Mouse (Mus musculus) gastrocnemius, postnatal 14 days (tissue): ENCODE measurements around the gene Rab15. TPM values are rescaled to one million over a fixed set of nuclear protein-coding genes. Genes with fewer than 3 reads are reported as not detected.

ENCODE experiments used
- DNase-seq: peaks from one replicate; pipeline ENCODE4 v3.0.0; 2021; ENCODE audit warnings: mixed read lengths
- intact Hi-C: fragments of 180-260 bp; cut with DNase I; formaldehyde crosslinking; loops from one replicate; pipeline ENCODE4 v1.15.1; 2025; ENCODE audit warnings: low total_unique reads
- total RNA-seq, 2 experiments: library from RNA; stranded (reverse); gene quantifications; 2 replicates each; pipeline ENCODE4 v1.2.3; 2021

The Rab15 gene
- total RNA-seq, 2 experiments from 2014 or later: 6.9 to 10.4 TPM

DNA sequence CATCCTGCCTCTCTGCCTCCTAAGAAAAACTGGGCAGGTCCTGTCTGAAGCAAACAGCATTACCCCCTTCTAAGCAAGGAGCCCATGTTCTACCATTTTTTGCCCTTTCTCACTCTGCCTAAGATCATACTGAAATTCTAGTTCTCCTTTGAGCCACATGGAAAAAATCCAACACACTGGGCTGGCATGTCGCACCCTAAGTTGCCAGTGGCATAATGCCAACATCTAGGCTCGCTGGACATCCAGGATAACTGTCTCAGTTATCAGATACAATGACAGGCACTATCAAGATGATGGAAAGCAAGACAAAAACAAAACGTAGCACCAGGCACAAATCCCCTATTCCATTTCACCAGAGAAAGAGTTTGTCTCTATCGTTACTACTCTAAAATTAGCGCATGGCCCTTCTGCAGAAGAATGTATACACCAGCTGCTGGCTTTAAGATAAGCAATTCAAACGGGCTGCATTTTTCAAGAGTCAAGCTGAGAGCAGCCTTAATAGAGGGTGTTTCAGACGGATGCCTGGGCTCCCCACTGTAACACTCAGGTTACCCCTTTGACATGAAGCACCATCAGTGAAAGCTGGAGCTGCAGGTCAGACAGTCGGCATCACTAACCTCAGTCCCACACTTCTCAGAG is 32.1 kb downstream of the Rab15 start:
- intact Hi-C loops: no loop called here
- no peak for DNase-seq

DNA sequence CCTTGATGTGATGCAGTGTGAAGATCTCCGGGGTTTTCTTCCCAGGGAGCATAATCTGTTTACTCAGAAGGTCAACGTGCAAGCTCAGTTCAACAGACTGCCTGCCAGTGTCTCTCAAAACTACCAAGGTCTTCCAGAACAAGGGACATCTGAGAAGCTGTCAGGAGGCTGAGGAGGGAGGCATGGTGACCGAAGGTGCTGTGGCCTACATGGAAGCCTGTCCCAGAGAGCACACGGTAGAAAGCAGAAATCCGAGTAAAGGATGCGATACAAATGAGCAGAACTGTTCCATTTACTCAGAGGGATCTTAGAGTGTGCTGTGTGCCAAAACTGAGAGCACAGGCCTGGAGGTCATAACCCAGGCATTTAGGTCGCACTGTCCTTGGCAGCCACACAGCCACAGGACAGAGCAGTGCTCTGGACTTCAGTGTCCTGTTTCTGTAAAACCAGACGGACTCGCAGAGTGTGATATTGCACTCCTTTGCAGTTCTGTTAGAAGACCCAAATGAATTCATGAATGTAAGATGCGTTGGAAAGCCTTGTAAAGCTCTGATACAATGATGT is 38.6 kb downstream of the Rab15 start:
- DNase-seq: no peak
- intact Hi-C loops: no loop called here

DNA sequence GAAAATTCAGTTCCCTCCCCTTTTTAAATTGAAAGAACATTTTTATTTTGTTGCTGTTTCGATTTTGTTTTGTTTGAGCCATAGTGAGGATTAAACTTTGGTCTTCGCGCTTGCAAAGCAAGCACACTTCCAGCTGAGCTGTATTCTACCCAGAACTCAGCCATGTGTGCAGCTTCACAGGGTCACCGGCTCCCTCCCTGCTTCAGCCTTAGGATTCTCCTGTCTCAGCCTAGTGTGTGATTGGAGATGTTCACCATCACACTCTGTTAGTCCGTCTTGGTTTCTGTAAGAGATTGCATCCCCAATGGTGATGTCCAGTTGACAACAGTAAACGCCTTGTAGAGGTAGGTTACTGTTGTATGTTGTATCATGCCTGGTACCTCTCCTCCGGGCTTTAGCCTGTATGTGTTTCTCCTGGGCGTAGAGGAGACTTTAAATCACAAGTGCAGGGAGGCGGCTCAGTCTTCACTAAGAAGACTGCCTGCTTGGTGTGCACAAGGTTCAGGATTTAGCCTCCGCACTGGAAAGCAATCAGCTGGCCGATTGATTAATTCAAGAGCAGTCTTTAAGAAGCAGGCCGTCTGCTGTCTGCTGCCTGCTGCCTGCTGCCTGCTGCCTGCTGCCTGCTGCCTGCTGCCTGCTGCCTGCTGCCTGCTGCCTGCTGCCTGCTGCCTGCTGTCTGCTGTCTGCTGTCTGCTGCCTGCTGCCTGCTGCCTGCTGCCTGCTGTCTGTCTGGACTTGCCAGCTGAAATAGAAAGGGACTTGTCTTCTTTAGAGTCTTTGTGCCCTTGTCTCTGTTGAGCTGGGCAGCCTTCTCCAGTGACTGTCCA is 41.9 kb downstream of the Rab15 start:
- intact Hi-C loops: no loop called here
- no peak for DNase-seq

DNA sequence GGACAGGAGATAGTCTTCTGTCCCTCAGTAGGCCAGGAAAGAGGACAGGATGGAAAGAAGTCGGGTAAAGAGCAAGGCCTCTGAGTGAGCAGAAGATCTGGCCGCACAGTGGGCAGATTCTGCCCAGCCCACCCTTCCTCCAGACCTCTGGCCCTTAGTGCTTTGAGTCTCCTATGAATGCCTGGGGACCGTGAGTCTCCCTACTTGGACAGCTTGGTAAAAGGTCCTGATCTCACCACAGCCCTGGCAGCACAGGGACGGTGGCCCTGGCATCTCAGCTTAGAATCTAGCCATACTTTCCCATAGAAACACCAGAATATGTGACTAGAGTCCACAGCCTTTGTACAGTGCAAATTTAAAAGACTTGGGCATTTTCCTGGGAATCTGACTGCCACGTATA is 42.8 kb downstream of the Rab15 start:
- DNase-seq: no peak
- intact Hi-C loops: no loop called here

DNA sequence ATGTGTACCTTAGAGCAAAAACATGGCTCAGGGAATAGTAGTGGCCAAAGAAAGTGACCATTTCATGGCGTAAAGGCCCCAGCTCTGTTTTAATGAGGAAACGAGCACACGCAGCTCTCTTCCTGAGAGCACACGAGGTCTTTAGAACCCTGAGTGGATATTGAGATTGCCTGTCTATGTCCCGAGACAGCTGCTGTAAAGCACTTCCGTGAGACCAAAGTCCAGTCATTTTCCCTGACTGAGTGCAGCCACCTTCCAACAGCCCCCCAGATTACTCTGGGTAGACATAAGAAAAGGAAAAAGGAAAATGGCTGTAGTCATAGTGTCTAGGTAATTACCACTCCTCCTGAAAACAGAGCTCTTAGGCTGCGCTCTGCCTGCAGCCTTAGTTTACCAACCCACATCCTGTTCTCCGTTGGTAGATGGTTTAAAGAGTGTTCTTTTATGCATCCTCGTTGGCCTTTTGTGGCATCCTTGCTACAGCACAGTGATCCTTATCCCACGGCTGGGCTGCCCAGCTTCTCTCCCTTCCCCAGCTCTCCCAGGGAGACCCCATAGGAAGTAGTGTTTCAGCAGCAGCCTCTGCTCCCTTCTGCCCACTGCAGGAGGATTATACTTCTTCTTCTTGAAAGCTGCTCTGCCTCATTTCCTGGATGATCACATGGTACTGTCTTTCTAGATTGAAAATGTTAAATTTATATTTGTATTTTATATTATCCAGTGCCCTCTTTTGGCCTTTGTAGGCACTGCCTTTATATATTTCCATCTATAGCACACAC is 44.2 kb downstream of the Rab15 start:
- intact Hi-C loops: no loop called here
- DNase-seq: no peak

DNA sequence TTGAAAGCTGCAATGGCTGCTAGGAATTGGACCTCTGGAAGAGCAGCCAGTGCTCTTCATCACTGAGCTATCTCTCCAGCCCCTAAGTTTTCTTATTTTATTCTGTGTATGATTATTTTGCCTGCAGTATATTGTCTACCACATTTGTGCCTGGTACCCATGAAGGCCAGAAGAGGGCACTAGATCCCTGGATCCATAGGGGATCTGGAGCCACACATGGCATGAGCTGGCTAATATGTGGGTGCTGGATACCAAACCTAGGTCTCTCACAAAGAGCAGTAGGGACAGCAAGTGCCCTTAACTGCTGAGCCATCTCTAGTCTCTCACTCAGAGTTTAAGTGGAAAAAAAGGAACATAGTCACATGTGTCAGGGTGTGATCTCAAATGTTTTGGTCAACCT is 44.9 kb downstream of the Rab15 start:
- intact Hi-C loops: no loop called here
- DNase-seq: no peak

DNA sequence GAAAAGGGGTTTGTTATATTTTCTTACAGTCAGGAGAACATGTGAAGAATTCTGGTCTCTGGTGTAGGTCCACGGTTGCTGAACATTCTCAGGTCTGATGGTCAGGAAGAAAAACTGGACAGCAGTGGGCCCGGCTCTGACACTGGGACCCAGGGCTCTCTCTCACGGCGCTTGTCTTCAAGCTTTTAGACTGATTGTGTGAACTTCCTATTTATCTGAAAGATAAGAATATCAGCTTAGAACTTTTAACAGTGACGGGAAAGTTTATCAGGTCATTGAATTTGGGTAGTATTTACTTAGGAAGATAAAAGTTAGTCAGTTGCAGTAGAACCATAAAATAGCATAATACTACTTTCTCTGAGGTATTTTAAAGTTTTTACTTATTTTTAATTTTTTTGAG is 45.8 kb downstream of the Rab15 start:
- no peak for DNase-seq
- intact Hi-C loops: no loop called here

DNA sequence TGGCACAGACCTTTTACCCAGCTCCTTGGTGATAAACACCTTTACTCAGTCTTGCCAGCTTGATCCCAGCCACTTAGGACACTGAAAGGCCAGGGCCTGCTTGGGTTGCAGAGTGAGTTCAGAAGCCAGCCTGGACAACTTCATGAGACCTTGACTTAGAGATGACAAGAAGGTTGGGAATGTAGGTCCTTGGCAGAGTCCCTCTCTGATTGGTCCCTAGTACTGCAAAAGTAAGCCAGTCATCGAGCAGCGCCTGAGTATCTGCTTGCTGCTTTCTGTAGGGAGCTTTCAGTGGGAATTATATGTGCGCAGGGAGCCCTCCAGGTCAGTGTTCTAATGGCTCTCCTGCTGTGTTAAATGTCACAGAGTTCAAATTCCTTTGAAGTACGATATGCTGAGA is 47.6 kb downstream of the Rab15 start:
- DNase-seq: no peak
- intact Hi-C loops: no loop called here

DNA sequence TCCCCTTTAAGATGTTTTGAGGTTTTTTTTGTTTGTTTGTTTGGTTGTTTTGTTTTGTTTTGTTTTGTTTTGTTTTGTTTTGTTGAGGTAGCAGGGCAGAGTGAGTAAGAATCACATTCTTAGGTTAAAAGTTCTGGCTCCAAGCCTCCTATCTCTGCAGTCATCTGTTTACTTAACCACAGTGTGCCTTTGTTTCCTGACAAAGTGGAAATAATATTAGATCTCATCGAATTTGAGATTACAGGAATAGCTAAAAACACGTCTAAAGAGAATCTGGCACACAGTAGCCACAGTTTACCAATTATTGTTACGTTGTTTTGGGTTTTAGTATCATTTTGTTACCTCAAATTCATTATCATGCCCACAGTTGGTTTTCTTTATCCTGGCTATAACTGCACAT is 48.1 kb downstream of the Rab15 start:
- intact Hi-C loops: no loop called here
- DNase-seq: no peak

DNA sequence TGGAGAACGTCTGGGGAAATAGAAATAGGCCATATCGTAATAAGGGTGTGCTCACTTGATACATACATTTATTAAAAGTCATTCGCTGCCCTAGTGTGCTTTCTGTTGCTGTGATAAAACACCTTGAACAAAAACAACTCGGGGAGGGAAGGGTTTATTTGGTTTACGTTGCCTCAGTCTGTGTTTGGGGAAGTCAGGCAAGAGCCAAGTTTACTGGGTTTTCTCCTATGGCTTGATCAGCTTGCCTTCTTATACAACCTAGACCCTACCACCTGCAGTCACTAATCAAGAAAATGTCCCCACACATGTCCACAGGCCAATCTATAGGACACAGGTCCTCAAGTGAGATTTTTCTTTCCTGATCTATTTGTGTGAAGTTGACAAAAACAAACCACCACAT is 51.2 kb downstream of the Rab15 start:
- no peak for DNase-seq
- intact Hi-C loops: no loop called here

DNA sequence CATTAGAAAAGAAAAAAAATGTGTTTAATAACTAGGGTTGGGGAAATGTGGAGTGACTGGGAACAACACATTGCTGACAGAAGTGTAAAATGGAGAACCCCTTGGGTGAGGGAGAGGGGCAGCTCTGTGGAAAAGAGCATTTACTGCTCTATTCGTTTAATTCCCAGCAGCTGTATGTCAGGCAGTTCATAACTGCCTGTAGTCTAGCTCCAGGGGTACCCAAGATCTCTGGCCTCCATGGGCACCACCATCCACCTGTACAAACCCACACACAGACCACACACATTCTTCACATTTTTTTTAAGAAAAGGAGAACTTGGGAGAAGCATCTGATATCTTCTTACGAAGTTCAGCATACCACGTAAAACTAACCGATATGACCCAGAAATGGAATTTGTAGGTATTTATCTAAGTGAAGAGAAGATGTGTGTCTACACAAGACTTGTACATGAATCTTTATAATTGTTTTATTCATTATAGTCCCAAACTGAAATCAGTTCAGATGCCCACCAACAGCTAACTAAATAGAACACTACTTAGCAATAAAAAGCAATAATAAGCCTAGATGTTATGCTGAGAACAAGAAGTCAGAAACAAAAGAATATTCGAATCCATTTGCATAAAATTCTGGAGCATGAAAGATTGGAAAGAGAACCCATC is 51.7 kb downstream of the Rab15 start:
- intact Hi-C loops: no loop called here
- no peak for DNase-seq

DNA sequence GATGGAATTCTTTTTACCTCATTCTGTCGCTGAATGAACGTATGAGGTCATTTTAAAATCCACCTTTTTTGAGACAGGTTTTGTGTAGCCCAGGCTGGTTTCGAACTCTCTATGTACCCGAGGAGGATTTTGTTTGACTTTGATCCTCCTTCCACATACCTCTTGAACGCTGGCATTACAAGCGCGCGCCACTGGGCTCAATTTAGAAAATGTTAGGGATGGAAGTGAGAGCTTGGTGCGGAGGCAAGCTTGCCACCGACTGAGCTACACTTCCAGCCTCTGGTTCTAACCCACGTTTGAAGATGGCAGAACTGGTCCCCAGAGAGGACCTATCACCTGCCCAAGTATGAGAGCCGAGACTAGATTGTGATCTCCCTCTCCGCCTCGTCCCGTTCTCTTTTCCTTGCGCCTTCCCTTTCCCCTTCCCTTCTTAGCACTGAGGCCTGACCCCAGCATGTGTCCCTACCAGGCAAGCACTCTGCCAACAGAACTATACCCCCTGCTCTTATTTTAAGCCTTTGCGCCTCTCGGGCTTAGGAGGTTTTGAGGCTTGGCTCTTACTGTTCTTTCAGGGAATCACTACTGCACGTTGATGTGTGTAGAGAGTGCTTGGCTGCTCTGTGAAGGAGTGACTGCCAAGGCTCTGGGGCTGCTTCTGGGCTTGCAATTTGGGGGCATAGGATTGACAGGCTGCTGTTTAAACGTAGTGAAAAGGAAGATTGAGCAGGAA is 56.6 kb downstream of the Rab15 start:
- peak; percentile 6 for DNase-seq
- intact Hi-C loops: no loop called here

DNA sequence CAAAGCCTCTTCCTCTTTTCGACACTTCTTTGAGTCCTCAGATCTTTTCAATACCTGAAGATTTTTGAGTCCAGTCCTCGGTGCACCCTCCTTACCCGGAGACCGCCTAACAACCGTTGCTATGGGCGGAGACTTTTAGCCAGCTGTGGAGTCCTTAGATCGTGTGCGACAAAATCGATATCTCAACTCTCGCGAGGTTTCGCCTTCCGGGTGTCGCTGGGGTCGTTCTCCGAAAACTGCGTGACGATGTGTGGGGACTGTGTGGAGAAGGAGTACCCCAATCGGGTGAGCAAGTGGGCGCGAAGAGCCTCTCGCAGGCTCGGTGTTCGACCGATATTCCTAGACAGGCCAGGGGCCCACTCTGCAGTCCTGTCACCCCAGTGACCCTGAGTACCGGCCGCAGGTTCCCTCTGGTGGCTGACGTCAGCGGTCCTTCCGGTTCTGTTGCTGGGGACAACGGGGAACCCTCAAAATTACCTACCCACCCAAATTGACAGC is 57.3 kb downstream of the Rab15 start, which contains the start of the genes Churc1 and Fntb:
Gene Churc1 (plus strand): TSS at position 185 of the 498 bp plus-strand sequence.
Gene Fntb (plus strand): TSS at position 236 of the 498 bp plus-strand sequence.
- peak; percentile 90 for DNase-seq
- intact Hi-C loops: no loop called here

DNA sequence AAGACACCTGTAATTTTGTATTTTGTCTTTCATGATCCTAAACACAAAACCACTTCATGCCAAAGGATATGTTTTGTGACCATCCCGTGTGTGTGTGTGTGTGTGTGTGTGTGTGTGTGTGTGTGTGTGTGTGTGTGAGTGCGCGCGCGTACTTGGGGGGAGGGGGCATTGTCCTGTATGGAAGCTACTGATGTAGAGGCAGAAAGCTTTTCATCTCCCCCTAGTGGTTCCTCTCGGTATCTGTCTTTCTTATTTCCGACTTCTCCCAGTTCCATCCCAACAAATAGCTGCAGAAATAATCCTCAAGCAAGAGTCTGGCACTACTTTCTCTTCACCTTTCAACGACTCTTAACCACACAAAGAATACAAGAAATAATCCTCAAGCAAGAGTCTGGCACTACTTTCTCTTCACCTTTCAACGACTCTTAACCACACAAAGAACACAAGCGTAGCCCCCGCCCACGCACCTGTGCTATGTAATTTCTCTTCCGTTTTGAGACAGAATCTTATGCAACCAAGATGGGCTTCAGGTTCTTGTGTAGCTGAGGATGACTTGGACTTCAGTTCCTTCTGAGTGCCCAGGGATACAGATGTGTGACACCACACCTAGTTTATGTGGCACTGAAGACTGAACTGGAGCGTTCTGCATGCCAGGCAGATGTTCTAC is 69.9 kb downstream of the Rab15 start:
- intact Hi-C loops: no loop called here
- no peak for DNase-seq

DNA sequence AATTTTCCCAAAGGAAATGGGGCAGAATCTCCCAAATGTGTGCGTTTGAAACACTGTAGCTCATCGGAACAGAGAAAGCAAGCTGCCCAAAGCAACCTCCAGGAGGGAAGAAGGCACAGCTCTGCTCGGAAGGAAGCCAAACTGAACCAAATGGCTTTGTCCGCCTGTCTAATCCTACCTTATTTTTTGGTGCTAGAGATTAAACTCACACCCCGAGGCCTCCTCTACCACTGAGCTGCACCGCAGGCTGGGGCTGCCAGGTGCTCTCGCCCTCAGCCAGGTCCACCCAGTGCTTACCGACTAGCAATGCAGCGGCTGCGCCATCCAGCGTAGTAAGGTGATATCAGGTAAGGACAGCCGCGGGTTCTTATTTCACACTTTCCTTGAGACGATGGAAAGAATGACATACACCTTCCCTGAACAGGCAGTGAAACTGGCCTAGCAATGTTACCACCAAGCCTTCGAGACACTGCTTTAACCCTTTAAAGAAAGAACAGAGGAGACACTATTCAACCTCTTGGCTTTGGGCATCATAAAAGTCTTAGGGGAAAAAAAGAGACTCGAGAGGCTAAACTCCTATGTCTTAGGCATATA is 71.7 kb downstream of the Rab15 start:
- DNase-seq: no peak
- intact Hi-C loops: no loop called here
